Mouse (Mus musculus) ES-CJ7 (cell line): ENCODE measurements around the gene Lrrc66.
"Not testable (repeated sequence)": the region's sequence is repeated elsewhere in the genome, so short reads cannot be mapped to it uniquely, and the experiment has no call there.

Source experiments
- DNase-seq: peaks from one replicate; pipeline ENCODE4 v3.0.0; 2011; ENCODE audit warnings: low read depth, low spot score

The Lrrc66 gene

GRCm38 (mm10) chr5:73613296-73613695 is 19.0 kb downstream of the Lrrc66 start:
- no peak for DNase-seq

GRCm38 (mm10) chr5:73611071-73611470 is 21.3 kb downstream of the Lrrc66 start:
- no peak for DNase-seq

- no peak for DNase-seq
Observed at GRCm38 (mm10) chr5:73604964-73605363, 27.4 kb downstream of the Lrrc66 start.

- DNase-seq = no peak
Observed at GRCm38 (mm10) chr5:73604542-73604941, 27.8 kb downstream of the Lrrc66 start.

- DNase-seq = no peak
Observed at GRCm38 (mm10) chr5:73602865-73603264, 29.5 kb downstream of the Lrrc66 start.

- no peak for DNase-seq
Observed at GRCm38 (mm10) chr5:73601361-73601763, 31.0 kb downstream of the Lrrc66 start.

GRCm38 (mm10) chr5:73599991-73600390 is 32.3 kb downstream of the Lrrc66 start:
- no peak for DNase-seq

GRCm38 (mm10) chr5:73598943-73599695 is 33.2 kb downstream of the Lrrc66 start:
- DNase-seq = peak; percentile 34

- no peak for DNase-seq
Observed at GRCm38 (mm10) chr5:73587119-73587518, 45.2 kb downstream of the Lrrc66 start.

GRCm38 (mm10) chr5:73586597-73586996 is 45.7 kb downstream of the Lrrc66 start:
- DNase-seq = no peak

- peak; percentile 6 for DNase-seq
Observed at GRCm38 (mm10) chr5:73585212-73586115, 46.9 kb downstream of the Lrrc66 start.

GRCm38 (mm10) chr5:73584011-73584410 is 48.3 kb downstream of the Lrrc66 start:
- DNase-seq = not testable (repeated sequence)

GRCm38 (mm10) chr5:73578131-73578530 is 54.2 kb downstream of the Lrrc66 start:
- no peak for DNase-seq

- no peak for DNase-seq
Observed at GRCm38 (mm10) chr5:73576708-73577107, 55.6 kb downstream of the Lrrc66 start.

- no peak for DNase-seq
Observed at GRCm38 (mm10) chr5:73574616-73575015, 57.7 kb downstream of the Lrrc66 start.

GRCm38 (mm10) chr5:73573789-73574188 is 58.5 kb downstream of the Lrrc66 start:
- DNase-seq = no peak

GRCm38 (mm10) chr5:73572846-73573245 is 59.5 kb downstream of the Lrrc66 start:
- no peak for DNase-seq

GRCm38 (mm10) chr5:73571395-73572156 is 60.8 kb downstream of the Lrrc66 start:
- no peak for DNase-seq

GRCm38 (mm10) chr5:73569181-73569580 is 63.1 kb downstream of the Lrrc66 start:
- peak; percentile 63 for DNase-seq

- no peak for DNase-seq
Observed at GRCm38 (mm10) chr5:73566892-73567291, 65.4 kb downstream of the Lrrc66 start.

- no peak for DNase-seq
Observed at GRCm38 (mm10) chr5:73566119-73566518, 66.2 kb downstream of the Lrrc66 start.

- no peak for DNase-seq
Observed at GRCm38 (mm10) chr5:73564038-73564437, 68.3 kb downstream of the Lrrc66 start.
